Mouse (Mus musculus): ENCODE data around the gene Moxd1. TPM values are rescaled to one million over a fixed set of nuclear protein-coding genes. Genes with fewer than 3 reads are reported as not detected.

Moxd1 gene
- 15.9 and 17.8 TPM in 2 replicates for polyA plus RNA-seq (2015; fragmentation: Nextera tagmentation; extraction: Ambion mirVana)

DNA sequence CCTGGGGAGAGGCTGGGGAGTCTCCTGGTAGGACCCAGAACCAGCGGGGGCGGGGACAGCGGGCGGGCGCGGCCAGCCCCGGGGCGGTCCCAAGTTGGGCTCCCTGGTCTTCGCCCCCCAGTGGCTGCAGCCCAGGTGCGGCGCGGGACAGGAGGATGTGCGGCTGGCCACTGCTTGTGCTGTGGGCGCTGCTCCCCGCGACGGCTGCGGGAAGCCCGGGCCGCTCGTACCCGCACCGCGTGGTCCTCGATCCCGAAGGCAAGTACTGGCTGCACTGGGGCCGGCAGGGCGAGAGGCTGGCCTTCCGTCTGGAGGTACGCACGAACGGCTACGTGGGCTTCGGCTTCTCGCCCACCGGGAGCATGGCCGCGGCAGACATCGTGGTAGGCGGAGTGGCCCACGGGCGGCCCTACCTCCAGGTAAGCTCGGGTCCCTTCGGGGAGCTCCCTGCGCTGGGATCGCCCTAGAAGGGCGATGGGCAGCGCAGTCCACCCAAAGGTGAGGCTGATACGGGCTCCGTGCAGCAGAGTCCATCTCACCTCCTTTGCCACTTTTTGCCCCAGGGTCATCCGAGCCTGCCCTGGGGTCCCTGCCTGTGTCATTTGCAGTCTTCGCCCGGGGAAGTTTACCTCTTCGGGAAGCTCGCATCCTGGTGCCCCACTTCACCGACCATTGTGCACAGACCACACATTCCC lies at the start of gene Moxd1:
Gene Moxd1 (plus strand): TSS at position 69 of the 695 bp plus-strand sequence.
- Histone ChIP-seq H3K9ac (peak within 1 kb of the TSS; percentile 67), H3K9me3 (no peaks in the 10 kb centered on the region), H3K4me1 (replicated peaks) (peaks cover 24% of the 10 kb centered on the region), H3K27ac (replicated peaks) (no peak within 1 kb of the TSS), H3K36me3 (no peaks in the 10 kb centered on the region), H3K4me2 (peak within 1 kb of the TSS; percentile 73), H3K27me3 (peaks cover 61% of the 10 kb centered on the region), H3K4me3 (peak within 1 kb of the TSS; percentile 51)
- under 1% methylated on average over 56 of the region's 56 CpGs for WGBS
- ATAC-seq (ENCODE audit: low read depth) = peak; percentile 85

DNA sequence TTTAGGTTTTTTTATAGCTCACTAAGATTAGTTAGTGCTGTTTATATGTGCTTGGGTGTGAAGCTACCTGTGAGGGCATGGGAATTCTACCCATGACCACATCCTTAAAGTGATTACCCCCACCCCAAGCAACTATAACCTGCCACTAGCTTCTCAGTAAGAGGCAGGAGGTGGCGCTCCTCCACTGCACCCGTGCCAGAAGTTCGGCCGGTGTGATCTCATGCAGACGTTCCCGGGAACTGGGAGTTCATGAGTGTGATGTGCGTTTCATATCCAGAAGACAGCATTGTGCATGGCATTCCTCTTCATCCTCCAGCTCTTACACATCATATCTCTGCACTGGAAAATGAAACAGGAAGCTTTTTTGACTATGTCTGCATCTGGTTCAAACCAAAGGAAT lies 32.9 kb upstream of the Moxd1 start:
- ATAC-seq (ENCODE audit: low read depth) = no peak
- Histone ChIP-seq H3K27me3 (no peaks in the 10 kb centered on the region), H3K4me2 (no peak overlapping the region), H3K4me1 (replicated peaks) (no peaks in the 10 kb centered on the region), H3K36me3 (peaks cover 37% of the 10 kb centered on the region), H3K9ac (no peak overlapping the region), H3K9me3 (no peaks in the 10 kb centered on the region), H3K4me3 (no peak overlapping the region), H3K27ac (replicated peaks) (no peak overlapping the region)
- 53% methylated on average over 7 of the region's 7 CpGs for WGBS

DNA sequence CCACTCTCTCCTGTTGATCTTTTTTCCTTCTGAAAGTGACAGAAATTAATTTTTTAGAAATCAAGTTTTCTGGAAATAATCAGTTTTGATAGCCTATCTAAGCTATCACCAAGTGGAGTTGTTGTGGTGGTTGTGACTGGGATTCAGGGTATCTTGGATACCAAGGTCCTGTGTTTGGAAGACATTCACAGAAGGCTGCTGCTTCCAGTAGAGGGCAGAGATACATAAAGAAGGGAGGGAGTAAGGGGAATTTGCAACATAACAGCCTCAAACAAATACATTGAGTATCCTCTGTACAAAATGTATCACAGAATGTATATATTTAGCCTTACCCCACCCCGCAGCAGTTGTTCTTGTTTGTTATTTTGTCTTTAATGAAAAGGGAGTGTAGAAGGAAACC lies 31.3 kb upstream of the Moxd1 start:
- no peak overlapping the region for H3K4me2 ChIP-seq
- H3K4me1 ChIP-seq (replicated peaks) = no peaks in the 10 kb centered on the region
- no peak overlapping the region for H3K9ac ChIP-seq
- no peaks in the 10 kb centered on the region for H3K27me3 ChIP-seq
- peaks cover 21% of the 10 kb centered on the region for H3K36me3 ChIP-seq
- WGBS = 56% methylated on average over 1 of the region's 1 CpGs
- no peak overlapping the region for H3K4me3 ChIP-seq
- no peak for ATAC-seq (ENCODE audit: low read depth)
- H3K27ac ChIP-seq (replicated peaks) = no peak overlapping the region
- no peaks in the 10 kb centered on the region for H3K9me3 ChIP-seq

DNA sequence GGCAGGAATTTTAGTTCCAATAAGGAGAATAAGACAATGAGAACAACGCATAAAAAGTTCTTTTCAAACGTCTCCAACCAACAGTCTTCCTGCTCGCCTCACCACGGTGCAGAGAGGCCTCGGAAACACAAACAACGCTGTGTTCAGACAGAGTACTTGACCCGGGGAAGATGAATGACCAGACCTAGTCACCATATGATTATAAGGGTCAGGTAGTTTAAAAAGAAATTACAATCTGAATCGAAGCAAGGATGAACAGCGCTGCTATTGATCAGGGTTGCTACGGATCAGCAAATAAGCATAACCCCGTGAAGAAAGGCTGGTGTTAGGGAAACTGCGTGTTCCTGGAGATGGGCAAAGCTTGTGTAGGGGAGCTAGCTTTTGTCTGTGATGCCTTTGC lies 24.0 kb upstream of the Moxd1 start:
- Histone ChIP-seq H3K36me3 (no peaks in the 10 kb centered on the region), H3K9ac (no peak overlapping the region), H3K9me3 (no peaks in the 10 kb centered on the region), H3K27ac (replicated peaks) (no peak overlapping the region), H3K4me2 (peak overlapping the region; percentile 32), H3K27me3 (peaks cover 16% of the 10 kb centered on the region), H3K4me3 (no peak overlapping the region), H3K4me1 (replicated peaks) (peaks cover 5% of the 10 kb centered on the region)
- 10% methylated on average over 12 of the region's 12 CpGs for WGBS
- ATAC-seq (ENCODE audit: low read depth) = peak; percentile 68

DNA sequence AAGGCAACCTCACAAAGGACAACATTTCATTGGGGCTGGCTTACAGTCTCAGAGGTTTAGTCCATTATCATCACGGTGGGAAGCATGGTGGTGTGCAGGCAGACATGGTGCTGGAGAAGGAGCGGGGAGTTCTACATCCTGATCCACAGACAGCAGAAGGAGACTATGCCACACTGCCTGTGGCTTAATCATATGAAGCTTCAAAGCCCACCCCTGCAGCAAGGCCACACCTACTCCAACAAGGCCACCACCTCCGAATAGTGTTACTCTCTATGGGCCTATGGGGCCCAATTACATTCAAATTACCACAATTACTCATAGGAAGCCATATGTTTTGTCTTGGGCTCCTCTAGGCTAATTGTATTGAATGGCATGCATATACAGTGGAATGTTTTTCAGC lies 23.2 kb upstream of the Moxd1 start:
- Histone ChIP-seq H3K9ac (no peak overlapping the region), H3K36me3 (no peaks in the 10 kb centered on the region), H3K4me2 (no peak overlapping the region), H3K4me1 (replicated peaks) (peaks cover 5% of the 10 kb centered on the region), H3K9me3 (no peaks in the 10 kb centered on the region), H3K27ac (replicated peaks) (no peak overlapping the region), H3K27me3 (peaks cover 16% of the 10 kb centered on the region), H3K4me3 (no peak overlapping the region)
- 40% methylated on average over 3 of the region's 3 CpGs for WGBS
- peak; percentile 78 for ATAC-seq (ENCODE audit: low read depth)

DNA sequence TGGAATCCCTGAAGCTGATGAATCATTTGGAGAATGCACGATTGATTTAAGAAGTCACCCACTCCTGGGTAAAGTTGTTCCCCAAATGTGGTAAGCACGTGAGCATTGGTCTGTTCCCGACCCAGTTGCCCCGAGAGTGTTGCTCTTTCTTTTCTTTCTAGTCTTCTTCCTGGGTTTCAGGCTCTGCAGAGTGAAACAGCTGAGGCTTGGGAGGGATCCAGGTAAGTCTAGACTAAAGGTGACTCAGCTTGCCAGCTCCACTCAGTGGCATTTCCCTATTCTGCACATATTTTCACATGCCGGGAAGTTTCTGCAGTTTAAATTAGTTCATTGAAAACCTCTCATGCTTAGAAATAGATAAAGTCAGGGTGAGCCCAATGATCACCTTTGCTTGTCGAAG lies 13.2 kb upstream of the Moxd1 start:
- H3K27me3 ChIP-seq = no peaks in the 10 kb centered on the region; the same call in 1 of the 2 replicates
- no peak overlapping the region for H3K9ac ChIP-seq
- H3K36me3 ChIP-seq = no peaks in the 10 kb centered on the region
- no peak overlapping the region for H3K4me2 ChIP-seq
- H3K9me3 ChIP-seq = no peaks in the 10 kb centered on the region
- no peak overlapping the region for H3K4me3 ChIP-seq
- H3K27ac ChIP-seq (replicated peaks) = no peak overlapping the region
- no peak for ATAC-seq (ENCODE audit: low read depth)
- 85% methylated on average over 6 of the region's 6 CpGs for WGBS
- no peaks in the 10 kb centered on the region for H3K4me1 ChIP-seq (replicated peaks)

DNA sequence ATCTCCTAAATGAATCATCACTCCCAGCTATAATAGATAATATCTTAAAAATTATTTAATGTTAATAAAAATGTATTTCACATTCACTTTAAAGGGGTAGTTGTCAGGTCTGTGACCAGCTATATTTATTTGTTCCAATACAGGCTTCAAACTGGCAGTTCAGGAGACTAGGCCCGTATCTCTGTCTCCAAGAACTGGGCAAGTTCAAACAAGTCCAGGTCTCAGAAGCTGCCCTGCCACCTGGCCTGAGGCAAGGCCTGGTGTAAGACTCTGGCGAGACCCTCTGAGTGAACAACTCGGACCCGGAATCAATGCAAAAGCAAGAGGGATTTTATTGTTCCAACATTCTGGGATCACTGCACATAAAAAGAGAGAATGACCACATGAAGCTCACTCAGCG lies 10.0 kb upstream of the Moxd1 start:
- Histone ChIP-seq H3K36me3 (no peaks in the 10 kb centered on the region), H3K4me1 (replicated peaks) (no peaks in the 10 kb centered on the region), H3K27ac (replicated peaks) (no peak overlapping the region), H3K27me3 (no peaks in the 10 kb centered on the region; the same call in 1 of the 2 replicates), H3K9me3 (no peaks in the 10 kb centered on the region), H3K4me2 (no peak overlapping the region), H3K4me3 (no peak overlapping the region), H3K9ac (no peak overlapping the region)
- ATAC-seq (ENCODE audit: low read depth) = no peak
- WGBS = 70% methylated on average over 5 of the region's 5 CpGs

DNA sequence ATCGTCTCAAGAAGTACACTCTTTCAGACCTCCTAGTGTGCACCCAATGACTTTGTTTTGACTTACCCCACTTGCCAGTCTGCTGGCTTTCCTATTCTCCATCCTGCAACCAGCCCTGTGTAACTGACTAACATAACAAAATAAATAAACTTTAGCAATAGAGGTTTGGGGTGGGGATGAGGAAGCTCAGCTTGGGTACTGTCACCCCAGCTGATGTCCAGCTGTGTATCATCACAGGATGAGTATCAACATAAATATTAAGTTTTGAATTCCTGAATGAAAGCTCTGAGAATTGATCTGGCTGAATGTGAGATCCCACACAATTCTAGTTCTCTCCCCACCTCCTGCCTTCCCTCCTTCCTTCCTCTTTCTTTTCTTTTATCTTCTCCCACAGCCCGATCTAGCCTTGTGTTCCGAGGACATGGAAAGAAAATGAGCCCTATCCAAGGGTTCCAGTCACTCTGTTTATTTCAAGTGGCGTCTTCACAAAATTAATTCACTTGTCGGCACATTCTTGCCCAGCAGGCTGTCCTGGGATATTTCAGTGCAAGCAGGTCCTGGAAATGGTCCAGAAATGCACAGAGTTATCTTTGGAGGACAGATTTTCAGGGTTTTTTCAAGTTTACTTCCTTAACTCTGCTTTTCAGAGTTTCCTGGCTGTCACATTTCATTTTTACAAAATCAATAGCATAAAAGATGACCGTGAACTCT lies 5.6 kb upstream of the Moxd1 start:
- no peak for ATAC-seq (ENCODE audit: low read depth)
- no peak overlapping the region for H3K4me2 ChIP-seq
- no peaks in the 10 kb centered on the region for H3K9me3 ChIP-seq
- H3K9ac ChIP-seq = no peak overlapping the region
- H3K27ac ChIP-seq (replicated peaks) = no peak overlapping the region
- 58% methylated on average over 6 of the region's 6 CpGs for WGBS
- peaks cover 17% of the 10 kb centered on the region for H3K27me3 ChIP-seq
- H3K36me3 ChIP-seq = no peaks in the 10 kb centered on the region
- no peak overlapping the region for H3K4me3 ChIP-seq
- peaks cover 2% of the 10 kb centered on the region; the same call in 1 of the 2 replicates for H3K4me1 ChIP-seq (replicated peaks)

DNA sequence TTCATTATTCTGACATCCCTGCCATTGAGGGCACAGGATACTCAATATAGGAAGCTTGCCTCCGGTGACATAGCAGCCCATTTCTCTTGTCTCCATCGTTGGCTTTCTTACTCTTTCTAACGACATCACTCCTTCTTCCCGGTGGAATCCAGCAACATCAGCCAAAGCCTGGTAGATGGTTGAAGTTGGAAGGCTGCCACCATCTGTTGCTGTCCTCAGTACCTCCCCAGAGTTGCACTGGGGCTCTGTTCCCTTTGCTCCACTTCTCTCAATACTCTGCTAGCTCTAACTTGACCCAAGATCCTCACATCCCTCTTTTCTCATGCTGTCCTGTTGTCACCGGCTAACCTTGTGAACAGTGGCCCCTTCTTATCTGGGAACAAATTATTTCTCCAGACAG lies 2.4 kb upstream of the Moxd1 start:
- Histone ChIP-seq H3K4me1 (replicated peaks) (peaks cover 20% of the 10 kb centered on the region), H3K27ac (replicated peaks) (no peak overlapping the region), H3K9ac (no peak overlapping the region), H3K27me3 (peaks cover 47% of the 10 kb centered on the region), H3K36me3 (no peaks in the 10 kb centered on the region), H3K4me2 (no peak overlapping the region), H3K9me3 (no peaks in the 10 kb centered on the region), H3K4me3 (no peak overlapping the region)
- ATAC-seq (ENCODE audit: low read depth) = no peak
- 76% methylated on average over 5 of the region's 5 CpGs for WGBS

DNA sequence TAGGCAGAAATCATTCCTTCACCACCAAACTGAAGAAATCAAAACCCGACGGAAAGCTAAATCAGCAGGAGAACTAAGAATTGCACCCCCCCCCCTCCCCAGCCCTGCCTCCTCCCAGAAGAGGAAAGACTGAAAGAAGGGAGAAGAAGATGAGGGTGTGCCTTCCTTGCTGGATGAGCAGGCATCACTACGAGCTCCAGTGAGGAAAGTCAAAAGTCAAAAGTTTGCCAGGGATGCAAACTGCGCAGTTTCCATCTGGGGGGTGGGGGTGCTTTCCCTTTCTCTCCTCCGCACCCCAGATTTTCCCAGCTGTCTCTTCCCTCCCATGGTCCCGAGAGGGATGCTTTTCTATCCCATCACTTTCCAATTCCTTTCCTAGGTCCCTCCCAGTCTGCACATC lies 406 bp upstream of the Moxd1 start:
- Histone ChIP-seq H3K9ac (peak overlapping the region; percentile 67), H3K27ac (replicated peaks) (no peak overlapping the region), H3K27me3 (peaks cover 58% of the 10 kb centered on the region), H3K4me1 (replicated peaks) (peaks cover 20% of the 10 kb centered on the region), H3K9me3 (no peaks in the 10 kb centered on the region), H3K36me3 (no peaks in the 10 kb centered on the region), H3K4me2 (peak overlapping the region; percentile 73), H3K4me3 (peak overlapping the region; percentile 51)
- no peak for ATAC-seq (ENCODE audit: low read depth)
- WGBS = 12% methylated on average over 6 of the region's 6 CpGs

DNA sequence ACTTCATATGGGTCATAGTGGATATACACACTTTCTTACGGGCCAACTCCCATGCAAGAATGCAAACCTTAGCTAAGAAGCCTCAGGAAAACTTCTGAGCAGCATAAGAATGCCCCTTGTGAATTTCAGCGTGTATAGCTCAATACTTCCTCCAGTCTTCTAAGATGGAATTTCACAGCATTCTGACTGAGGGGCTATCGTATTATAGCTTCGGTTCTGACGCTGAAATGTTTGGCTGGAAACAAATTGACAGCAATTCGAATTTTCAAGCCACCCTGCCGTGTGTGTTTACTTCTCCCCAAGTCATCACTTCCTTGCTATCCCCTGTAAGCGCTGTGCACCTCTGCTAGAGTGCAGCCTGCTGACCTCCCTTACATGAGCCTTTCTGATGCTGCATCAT lies 1.3 kb downstream of the Moxd1 start:
- Histone ChIP-seq H3K4me2 (peak overlapping the region; percentile 73), H3K4me1 (replicated peaks) (peaks cover 27% of the 10 kb centered on the region), H3K9ac (no peak overlapping the region), H3K36me3 (no peaks in the 10 kb centered on the region), H3K9me3 (no peaks in the 10 kb centered on the region), H3K27ac (replicated peaks) (no peak overlapping the region), H3K4me3 (peak overlapping the region; percentile 51; the same call in 1 of the 2 replicates), H3K27me3 (peaks cover 61% of the 10 kb centered on the region)
- WGBS = 17% methylated on average over 8 of the region's 8 CpGs
- ATAC-seq (ENCODE audit: low read depth) = no peak

DNA sequence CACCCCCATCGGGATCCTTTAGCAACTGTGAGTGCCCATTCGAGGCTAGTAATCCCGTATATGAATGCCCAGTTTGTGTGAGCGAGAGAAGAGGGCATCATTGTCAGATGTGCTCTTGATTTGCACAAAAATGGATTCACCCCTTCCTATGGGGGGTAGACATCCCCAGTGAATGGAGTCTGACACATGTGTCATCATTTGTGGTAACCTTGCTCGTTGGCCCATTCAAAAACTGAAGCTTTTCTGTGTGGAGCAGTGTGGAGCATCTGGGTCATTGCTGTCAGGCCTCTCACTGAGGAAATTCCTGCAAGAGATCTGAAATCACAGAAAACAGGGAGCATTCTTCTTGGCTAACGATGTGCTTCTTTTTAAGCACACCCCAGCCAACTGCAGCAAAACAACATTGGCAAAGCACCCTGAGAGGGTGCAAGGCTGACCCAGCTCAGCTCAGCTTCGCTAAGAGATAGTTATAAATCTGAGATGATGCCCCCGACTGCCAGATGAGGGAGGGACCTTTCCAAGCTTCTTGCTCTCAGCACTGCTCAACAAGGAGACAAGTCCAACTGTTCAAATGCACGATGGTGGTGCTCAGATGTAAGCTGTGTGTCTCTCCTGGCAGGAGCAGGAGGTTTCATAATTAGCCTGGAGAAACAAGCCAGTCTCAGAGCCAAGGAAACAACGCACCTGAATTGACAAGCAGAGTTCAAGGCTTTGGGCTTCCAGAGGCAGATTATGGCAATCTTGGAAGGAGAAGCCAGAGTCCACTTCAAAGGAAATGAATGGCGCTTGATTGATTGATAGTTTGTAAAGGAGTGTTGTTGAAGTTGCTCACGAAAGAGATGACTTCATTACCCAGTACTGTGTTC lies 5.2 kb downstream of the Moxd1 start:
- Histone ChIP-seq H3K4me1 (replicated peaks) (peaks cover 17% of the 10 kb centered on the region), H3K9me3 (no peaks in the 10 kb centered on the region), H3K27ac (replicated peaks) (no peak overlapping the region), H3K36me3 (no peaks in the 10 kb centered on the region), H3K4me2 (no peak overlapping the region), H3K9ac (no peak overlapping the region), H3K4me3 (no peak overlapping the region), H3K27me3 (peaks cover 36% of the 10 kb centered on the region)
- 39% methylated on average over 12 of the region's 12 CpGs for WGBS
- peak; percentile 36; the same call in 1 of the 2 replicates for ATAC-seq (ENCODE audit: low read depth)
